Mouse (Mus musculus) adrenal gland, adult 8-10 months (tissue): ENCODE results near the gene Rarres1. TPM values are rescaled to one million over a fixed set of nuclear protein-coding genes. Genes with fewer than 3 reads are reported as not detected.

Experiments
- DNase-seq: peaks from one replicate; pipeline ENCODE4 v3.0.0; 2022
- total RNA-seq, 4 experiments: library from RNA; stranded (reverse); gene quantifications; 2 replicates each; pipeline ENCODE4 v1.2.4; 2022

The Rarres1 gene
- total RNA-seq: 1 to 10 TPM in 2 of 4 experiments, under 1 TPM in 2; 0.28 to 1.8 (median 0.89) TPM

DNA sequence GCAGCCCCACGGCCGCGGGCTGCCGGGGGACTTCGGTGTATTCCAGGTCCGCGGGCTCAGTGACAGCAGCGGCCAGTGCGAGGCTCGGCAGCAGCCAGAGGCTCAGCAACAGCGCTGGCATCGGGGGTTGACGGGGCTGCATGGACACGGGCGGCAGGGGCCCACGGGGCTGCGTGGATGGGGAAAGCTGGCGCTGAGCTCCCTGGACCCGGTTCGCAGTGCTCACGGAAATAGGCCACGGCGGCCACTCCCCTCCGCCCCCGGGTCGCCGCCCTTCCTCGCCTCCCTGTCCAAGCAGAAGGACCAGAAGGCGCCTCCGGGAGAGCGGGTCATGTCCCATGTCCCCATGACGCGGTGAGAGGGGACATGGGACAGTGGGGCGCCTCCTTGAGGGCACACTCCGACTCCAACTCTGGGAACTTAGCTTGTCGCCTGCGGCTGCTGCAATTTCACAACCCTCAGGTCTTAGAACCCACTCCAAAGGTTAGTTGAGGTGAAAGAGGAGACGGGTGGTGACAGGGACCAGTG is at the start of gene Rarres1:
Gene Rarres1, minus strand, starts transcription at position 250 of the 528 bp plus-strand sequence.
- DNase-seq: no peak

DNA sequence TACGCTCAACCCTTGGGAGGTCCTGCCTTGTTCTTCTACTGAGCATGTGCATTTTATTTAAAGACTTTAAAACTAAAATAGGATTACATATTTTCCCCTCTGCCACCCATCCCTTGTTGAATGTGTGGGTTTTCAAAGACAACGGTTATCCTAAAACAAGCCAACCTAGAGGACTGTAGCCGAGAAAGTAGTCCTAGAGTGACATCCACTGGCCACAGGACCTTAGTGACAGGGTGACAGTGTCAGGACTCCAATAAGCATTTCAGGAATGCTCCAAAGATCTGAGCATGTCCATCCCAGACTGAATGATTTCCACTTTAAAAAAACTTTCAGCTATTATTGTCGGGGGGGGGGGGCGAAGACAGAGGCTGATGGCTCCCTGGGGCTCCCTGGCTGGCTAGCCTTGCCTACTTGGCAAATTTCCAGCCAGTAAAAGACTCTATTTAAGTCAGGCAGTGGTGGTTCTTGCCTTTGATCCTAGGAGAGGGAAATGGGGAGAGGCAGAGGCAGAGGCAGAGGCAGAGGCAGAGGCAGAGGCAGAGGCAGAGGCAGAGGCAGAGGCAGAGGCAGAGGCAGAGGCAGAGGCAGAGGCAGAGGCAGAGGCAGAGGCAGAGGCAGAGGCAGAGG is 49.5 kb upstream of the Rarres1 start:
- DNase-seq: no peak

DNA sequence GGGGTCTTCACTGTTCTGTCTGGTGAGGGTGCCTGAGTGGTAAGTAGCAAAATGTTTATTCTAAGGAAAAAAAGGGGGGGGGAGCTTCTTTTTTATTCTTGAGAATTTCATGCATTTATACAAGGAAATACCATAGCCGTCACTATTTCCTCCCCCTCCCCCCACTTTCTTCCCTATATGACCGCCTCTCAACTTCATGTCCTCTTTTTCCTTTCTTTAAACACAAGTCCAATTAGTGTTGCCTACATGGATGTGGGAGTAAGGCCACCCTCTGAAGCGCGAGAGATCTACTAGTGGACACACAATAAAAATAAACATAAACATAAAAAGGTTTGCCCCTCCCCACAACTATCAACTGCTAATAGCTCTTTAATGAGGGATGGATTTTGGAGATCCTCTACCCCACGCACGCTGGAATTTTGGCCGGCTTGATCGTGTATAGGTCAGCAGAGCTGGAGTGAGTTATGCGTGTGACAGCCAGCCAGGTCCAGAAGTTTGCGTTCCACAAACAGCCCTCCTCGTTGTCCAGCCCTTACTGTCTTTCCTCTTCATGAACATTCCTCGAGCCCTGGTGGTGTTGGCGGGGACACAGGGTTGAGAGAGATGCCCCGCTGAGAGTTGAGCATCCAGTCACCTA is 42.5 kb upstream of the Rarres1 start:
- DNase-seq: no peak

DNA sequence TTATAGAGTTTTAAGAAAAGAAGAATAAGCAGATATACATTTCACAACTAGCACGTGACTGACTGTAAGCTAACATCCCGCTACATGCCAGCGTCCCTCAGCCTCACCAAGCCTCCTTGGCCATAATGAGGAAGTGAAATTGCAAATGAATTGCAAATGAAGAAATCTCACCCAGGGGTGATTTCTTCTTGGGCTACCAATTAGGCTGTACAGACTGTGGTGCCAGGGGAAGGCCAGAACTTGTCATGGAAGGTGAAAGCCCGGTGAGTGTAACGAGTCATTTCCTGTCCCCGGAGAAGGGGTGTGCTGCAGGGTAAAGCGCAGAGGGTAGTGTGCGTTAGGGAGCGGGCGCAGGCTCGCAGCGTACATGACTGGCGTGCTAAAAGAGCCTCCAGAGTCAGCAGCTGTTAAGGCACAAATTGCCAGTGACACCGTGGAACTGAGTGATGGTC is 41.9 kb upstream of the Rarres1 start:
- no peak for DNase-seq

DNA sequence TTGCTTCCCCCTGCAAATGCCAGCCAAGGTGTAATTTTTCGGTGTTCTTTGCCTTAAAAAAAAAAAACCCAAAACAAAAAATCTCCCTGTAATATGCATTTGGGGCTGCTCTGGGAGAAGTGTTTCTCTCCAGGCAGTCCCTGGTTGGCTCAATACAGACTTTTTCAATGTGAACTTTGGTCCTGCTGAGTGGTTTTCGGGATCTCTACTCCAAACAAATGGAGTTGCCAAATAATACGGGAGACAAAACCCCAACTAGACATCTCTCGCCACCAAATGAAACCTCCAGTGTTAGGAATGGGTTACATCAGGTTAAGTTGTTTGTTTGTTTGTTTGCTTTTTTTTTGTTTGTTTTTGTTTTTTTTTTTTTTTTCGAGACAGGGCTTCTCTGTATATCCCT is 39.9 kb upstream of the Rarres1 start:
- DNase-seq: no peak

DNA sequence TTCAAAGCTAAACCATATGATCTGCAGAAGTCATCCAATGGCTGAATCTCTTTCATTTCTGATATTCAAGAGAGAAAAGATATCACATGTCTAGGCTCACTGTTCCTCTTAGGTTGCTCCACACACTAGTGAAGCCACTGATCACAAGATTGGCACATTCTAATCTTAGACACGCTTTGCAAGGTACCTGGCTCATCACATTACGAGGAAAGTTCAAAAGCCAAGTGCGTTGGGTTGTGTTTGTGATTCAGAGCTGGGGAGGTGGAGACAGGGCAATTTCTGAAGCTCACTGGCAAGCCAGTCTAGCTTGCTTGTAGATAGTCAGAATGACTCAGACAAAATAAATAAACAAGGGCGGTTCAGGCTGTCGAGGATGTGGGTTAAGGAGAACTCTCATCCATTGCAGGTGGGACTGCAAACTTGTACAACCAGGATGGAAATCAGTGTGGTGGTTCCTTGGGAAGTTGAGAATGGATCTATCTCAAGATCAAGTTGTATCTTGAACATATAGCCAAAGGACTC is 38.7 kb upstream of the Rarres1 start:
- no peak for DNase-seq

DNA sequence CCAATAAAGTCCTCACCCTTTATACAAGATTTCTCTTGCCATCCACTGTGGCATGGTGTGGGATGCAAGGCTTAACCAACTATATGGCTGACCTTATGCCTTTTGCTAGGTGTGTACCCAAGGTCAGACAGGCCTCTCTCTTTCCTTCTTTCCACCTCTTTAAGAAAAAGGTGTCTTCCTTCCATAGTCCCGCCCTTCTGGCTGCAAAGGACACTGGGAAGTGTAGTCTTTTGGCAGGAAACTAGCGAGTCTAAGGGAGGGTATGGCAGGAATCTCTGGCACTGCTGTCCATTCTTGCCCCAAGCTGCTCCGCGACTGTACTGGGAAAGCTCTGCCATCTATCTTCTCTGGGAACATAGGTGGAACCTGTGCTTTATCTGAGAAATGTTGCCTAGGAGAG is 38.0 kb upstream of the Rarres1 start:
- no peak for DNase-seq

DNA sequence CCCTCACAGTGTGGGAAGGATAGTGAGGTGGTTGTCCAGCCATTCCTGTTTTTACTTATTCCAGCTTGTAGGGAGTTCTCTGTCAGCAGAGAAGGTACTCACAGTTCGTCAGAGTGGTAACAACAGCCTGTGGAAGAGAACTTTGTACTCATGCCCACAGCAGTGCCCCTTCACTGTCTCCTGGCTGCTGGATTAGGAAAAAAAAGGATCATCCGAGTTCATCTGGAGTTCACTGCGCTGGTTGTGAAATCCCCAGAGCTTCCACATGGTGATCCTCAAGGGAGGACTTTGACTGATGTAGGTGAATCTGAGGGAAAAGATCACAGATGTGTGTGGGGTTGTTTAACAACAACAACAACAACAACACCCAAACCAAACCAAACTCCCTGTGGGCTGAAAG is 35.9 kb upstream of the Rarres1 start:
- DNase-seq: no peak

DNA sequence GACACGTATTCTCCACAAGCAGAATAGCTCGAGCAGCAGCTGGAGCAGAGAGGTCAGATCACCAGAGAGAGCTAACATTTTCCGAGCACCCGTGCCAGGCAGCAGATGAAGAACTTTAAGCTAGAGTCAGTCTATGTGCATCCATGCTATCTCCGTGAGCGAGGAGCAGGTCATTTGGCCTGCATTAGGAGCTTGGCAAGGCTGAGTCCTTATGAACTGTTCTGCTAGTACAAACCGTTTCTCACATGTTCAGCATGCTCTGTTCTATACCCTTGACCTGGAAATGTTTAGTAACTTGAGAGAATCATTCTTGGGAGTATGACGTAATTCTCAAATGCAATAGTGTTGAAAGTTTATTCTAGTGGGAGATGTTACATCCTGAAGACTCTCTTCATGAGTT is 28.3 kb upstream of the Rarres1 start:
- no peak for DNase-seq

DNA sequence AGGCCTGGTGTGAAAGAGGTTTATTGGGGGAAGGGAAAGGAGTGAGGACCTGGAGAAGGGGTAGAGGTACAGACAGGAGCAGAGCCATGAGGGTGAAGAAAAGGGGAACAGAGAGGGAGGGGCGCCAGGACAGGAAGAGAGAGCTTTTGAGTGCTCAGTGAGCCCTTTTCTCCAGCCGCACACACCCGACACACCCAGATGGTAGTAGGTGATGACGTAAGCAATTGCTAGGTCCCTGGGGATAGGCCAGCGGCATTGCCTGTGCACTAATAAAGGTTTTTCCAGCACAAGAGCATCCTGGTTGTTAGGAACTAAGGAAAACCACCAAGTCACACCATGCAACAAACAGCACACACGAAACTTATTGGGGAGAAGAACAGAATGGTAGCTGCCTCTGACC is 9.4 kb upstream of the Rarres1 start:
- DNase-seq: no peak

DNA sequence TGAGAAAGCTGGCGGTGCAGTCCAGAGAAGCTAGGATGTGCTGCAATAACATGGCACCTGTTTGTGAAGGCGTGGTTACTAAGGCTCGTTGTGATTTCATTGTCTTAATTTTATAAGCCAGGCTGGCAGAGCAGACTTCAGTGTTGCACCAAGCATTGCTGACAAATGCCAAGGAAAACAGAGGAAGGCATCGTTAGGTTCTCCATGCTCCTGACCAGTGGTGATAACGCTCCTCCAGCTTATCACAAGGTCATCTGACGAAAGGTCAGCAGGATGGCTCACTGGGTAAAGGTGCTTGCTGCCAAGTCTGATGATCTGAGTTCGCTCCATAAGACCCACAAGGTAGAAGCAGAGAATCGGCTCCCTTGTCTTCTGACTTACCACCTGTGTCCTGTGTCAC is 7.4 kb upstream of the Rarres1 start:
- no peak for DNase-seq

DNA sequence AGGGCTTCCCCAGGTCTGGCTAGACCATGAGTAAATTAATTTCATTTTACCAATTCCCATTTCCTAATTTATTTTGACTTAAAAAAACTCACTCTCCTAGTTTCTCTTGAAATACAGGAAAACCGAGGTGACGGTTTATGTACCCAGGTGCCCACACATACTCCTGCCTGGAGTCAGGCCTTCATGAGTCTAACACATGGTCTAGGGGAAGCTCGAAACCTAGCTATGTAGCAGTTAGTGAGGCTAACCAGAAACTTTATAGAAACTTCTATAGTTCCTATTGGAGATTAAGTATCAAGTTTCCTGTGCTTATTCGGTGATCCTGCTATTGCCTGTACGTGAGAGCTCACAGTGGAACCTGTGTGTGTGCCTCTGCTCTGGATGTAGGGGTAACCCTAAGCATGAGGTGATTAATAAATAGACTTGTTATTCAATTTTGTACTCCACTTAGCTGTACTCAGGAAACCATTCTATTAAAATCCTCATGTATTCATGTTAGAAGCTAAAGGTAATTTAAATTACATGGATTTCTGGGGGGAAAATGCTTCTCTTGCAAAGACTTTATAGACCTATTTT is 5.3 kb upstream of the Rarres1 start:
- no peak for DNase-seq

DNA sequence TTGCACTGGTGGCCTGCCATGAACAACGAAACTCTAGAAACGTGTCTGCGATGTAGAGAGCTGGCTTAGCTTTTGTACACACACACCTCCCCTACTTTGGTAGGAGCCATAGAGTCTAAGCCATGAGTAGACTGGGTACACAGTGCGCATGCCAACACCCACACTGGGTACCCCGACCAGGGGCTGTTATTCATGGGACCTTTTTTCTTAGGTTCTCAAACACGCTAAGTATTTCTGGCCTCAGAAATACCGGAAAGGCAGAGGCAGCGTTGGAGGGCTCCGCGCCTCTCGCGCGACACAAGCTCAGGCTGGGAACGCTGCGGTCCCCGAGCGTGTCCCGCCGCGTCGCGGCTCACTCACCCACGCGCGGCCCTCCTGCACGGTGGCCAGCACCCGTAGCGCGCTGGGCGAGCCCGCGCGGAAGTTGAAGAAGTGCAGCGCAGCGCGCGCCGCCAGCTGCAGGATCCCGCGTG is 486 bp downstream of the Rarres1 start:
- no peak for DNase-seq

DNA sequence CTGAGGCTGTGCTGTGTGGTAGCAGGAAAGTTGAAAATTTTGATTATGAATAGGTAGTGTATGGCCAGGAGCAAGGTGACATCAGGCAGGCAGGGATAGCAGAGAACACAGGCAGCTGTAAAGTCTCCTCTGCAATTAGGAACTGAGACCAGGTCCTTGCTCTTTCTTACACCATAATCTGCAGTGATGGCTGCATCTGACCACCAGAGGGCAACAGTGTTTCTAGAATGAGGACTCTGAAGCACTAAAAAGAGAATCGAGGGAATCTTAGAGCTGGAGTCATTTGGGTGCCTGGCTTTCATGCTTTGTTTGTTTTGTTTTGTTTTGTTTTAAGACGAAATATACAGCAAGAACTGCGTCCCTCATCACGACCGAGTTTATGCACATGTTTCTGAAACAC is 2.5 kb downstream of the Rarres1 start:
- DNase-seq: peak; percentile 34

DNA sequence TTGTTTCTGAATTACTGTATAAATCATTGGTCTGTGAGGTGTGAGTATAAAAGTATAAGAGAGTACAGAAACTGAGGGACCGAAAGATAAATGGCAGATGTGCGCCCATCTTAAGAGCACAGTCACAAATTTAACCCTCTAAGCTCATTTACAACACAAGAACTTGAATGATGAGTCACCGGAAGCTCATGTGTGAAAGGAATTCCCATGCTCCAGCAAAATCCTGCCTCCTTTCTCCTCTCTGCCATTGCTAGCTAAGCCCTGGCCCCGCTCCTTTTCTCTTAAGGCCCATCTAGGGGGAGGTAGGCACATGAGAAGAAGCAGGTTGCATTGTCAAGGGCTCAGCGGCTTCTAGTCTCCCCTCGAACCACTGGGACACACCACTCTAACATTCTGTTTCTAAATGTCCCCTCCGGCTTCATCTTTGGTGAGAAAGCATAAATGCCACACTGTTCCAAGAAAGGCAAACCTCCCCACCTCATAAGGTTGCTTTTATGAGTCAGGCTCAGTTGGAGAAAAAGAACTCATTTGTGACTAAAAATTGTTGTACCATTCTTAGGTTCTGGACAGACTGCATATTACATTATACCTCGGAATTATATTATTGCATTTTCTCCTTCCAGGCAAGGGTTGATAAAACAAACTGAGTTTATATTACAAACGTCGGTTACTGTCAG is 7.0 kb downstream of the Rarres1 start:
- DNase-seq: no peak

DNA sequence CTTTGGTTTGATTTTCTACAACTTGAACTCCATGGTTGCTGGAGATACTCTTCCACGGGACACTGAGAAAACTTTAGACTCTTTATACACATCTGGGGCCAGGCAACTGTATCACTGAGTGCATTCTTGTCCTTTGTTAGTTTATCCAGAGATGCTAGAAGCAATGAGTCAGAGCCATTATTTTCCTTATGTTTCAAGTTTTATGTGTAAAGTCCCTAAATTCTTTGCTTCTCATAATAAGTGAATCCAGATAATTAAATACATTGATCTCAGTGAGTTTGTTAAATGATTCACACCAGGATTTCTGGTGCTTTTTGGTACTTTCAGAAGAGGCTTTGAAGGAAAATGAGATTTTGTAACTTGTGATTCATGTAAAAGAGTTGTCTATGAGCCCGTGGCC is 10.0 kb downstream of the Rarres1 start:
- DNase-seq: no peak

DNA sequence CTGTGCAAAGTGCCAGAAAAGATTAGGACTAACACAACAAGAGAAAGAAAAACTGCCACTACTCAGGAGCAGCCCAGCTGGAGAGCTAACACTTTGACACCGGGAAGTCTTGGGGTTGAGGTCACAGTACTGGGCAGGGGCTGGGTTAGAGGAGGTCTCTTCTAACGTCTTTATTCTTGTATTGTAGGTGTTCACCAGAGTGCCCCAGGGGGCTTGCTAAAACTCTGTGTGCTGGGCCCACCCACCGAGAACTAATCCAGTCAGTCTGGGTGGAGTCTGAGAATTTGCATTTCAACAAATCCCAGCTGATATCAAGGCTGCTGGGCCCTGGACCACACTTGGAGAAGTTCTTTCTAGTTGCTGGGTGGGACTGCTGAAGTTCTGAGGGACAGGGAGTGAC is 11.4 kb downstream of the Rarres1 start:
- no peak for DNase-seq

DNA sequence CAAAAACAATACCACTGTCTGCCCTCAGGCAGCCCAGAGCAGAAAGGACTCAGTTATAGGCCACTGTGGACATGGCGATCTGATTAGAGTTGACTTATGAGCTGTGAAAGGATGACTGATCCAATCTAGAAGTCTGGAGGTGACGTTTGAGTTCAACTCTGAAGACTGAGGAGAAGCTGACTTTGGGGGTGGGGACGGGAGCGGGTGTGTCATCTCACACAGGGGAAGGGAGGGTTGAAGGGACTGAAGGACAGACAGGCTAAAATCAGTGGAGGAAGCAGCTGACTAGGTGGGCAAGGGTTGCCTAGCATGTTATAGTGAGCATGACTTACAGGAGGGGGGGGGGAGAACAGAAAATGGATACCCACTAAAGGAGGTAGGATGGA is 15.9 kb downstream of the Rarres1 start:
- no peak for DNase-seq

DNA sequence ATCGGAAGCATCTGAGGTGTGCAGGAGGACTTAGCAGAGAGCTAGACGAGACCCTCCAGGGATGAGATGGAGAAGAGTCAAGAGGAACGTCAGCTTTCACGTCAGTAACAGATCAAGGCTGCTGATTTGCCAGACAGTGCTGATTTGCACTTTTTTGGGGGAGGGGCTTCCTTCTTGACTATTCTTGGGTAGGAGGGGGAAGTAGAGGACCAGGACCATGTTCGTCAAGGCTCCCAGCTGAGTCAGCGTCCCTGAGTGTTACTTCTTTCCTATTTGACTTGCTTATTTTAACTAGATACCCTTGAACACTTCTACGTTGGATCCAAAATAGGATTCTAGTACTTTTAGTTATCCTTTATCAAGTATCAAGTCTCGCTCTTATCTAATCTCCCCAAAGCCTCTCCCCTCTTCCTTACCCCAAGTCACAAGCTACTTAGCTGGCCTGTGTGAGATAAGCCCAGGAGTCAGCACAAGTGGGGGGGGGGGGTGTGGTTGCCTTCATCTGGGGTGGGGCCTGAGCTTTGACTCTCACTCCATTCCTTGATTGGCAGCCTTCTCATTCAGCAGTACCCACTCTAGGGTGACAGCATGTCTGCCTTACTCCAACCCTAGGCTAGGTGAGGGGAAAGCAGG is 16.4 kb downstream of the Rarres1 start:
- no peak for DNase-seq

DNA sequence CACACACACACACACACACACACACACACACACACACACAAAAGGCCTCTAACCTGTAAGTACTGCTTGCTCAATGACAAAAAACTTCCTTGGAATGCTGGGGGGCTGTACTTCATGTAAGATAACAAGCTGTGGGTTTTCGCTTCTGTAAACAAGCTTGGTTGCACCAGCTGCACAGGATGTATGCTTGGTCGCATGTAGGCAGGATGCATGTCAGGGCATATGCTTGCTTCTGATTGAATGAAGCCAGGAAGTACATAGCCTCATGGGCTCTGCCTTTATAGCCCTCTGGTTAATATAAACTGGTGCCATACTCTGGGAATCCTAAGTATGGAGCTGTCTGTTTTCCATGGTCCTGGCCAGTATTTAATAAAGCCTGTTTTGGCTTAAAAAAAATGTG is 17.3 kb downstream of the Rarres1 start:
- DNase-seq: no peak

DNA sequence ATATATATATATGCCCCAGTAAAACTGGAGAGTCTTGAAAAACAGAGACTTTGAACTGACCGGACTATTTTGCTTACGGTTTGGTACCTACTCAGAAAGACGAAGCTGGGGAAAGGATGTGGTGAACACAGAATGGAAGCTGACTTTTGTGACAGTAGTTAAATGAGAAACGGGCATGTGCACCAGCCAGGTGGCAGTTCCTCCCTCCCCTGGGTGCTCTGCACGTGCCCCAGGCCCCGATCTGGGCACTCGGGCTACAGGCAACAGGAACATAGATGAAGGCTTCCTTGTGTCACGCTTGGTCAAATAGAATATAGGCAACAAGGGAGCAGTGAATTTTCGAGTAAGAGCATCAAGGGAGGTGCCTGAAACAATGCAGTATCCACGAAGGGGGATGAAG is 19.0 kb downstream of the Rarres1 start:
- DNase-seq: no peak

DNA sequence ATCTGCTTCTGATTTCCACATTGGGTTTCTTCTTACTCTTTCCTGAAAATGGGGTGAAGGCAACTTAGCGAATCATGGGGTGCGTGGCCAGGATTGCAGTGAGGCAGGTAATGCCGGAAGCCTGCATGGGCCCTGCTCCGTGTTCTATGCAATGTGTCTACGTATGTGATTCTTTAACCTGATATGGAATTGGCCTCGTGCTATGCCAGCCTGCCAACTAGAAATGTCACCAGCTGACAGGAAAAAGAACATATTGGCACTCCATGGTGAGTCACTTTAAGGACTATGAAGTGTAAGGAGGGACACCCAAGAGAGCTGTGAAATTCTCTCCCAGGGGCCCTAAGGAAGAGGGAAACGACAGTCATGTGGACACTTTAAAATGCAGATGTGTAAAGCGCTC is 22.2 kb downstream of the Rarres1 start:
- DNase-seq: no peak
